12 mouse cellular contexts compared by ENCODE assay signal in the genomic region with DNA sequence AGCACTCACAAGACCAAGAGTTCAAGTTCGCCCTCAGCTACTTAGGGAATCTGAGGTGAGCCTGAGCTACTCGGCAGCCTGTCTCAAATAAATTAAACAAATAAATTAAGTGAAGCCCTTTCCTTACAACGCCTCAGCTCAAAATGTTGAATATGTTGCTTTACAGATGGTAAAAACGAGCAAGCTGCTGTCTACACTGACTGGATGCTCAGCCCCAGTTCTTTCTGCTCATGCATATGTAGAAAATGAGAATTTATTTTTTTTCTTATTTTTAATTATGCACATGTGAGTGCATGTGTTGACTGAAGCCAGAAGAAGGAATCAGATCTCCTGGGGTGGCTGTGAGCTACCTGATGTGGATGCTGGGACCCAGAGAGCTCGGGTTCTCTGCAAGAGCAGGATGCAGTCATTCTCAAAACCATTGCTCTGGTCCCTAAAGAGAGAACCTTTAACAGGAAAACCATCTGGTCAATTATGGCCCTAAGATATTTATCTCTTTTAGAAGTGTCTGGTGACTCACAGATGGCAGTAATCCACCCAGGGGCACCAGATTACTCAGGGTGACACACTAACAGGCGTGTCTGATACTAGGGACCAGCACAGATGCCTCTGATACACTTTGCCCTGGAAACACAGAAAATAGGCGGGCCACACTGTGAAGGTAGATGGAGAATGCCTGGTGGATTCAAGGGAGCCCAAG.
"Had no signal": no experiment of that assay in that cellular context is flagged by ENCODE, and none has a peak within 500 bp of the region (broad histone marks: within the 10 kb centered on the region; RNA-seq: fewer than 3 reads in every experiment).

No protein-coding gene starts in this region.

- H3K9me3 ChIP-seq: neural tube, embryonic 15.5 days had no signal

- H3K9ac ChIP-seq: limb, embryonic 13.5 days; liver, embryonic 14.5 days; midbrain, embryonic 13.5 days; neural tube, embryonic 15.5 days had no signal

- H3K27ac ChIP-seq: kidney, postnatal 0 days; limb, embryonic 13.5 days; liver, embryonic 14.5 days; midbrain, embryonic 13.5 days; neural tube, embryonic 15.5 days had no signal

- H3K4me2 ChIP-seq: limb, embryonic 13.5 days; midbrain, embryonic 13.5 days; neural tube, embryonic 15.5 days had no signal

- H3K36me3 ChIP-seq: limb, embryonic 13.5 days; midbrain, embryonic 13.5 days; neural tube, embryonic 15.5 days had no signal

- H3K4me1 ChIP-seq: limb, embryonic 13.5 days; midbrain, embryonic 13.5 days; neural tube, embryonic 15.5 days had no signal

- H3K27me3 ChIP-seq: limb, embryonic 13.5 days; midbrain, embryonic 13.5 days; neural tube, embryonic 15.5 days had no signal

- H3K4me3 ChIP-seq: limb, embryonic 13.5 days; midbrain, embryonic 13.5 days; neural tube, embryonic 15.5 days had no signal

- DNase-seq: kidney, postnatal 36 days; left cerebral cortex, postnatal 4 days; lung, adult 18-20 months; right cerebral cortex, adult 18-20 months; right cerebral cortex, postnatal 25 days; thymus, adult 18-20 months; thymus, postnatal 14 days had no signal

- ATAC-seq: midbrain, embryonic 13.5 days had no signal
